Mouse (Mus musculus) thymus, adult 2 months (tissue): ENCODE measurements at regions not wholly inside any gene's neighbourhood (a gene's known extent, or its start where the extent isn't known, plus 50 kb on each side); places are given as distances from the start of the nearest gene placed in this dataset.
"Not testable (repeated sequence)": the region's sequence is repeated elsewhere in the genome, so short reads cannot be mapped to it uniquely, and the experiment has no call there.

Experiments
- DNase-seq: peaks from one replicate; pipeline ENCODE4 v3.0.0; 2021
- H3K27ac ChIP-seq: fragments of 200-500 bp; 2 replicates; pipeline ENCODE4 v1.5.1; 2012; ENCODE audit warnings: low read length, control low read depth; ENCODE audit not compliant: control insufficient read depth, insufficient read depth
- H3K27me3 ChIP-seq: fragments of 200-500 bp; 2 replicates; pipeline ENCODE4 v1.6.1; 2012; ENCODE audit warnings: mild to moderate bottlenecking, low read length, moderate library complexity, mixed read lengths; ENCODE audit not compliant: control insufficient read depth, insufficient read depth
- H3K36me3 ChIP-seq: fragments of 200-500 bp; 2 replicates; pipeline ENCODE4 v1.6.1; 2012; ENCODE audit warnings: mild to moderate bottlenecking, low read length, moderate library complexity; ENCODE audit not compliant: control insufficient read depth, insufficient read depth
- H3K4me1 ChIP-seq: fragments of 200-500 bp; replicated peaks from 2 replicates; pipeline ENCODE4 v1.6.1; 2012; ENCODE audit warnings: low read length; ENCODE audit not compliant: control insufficient read depth, insufficient read depth
- H3K4me3 ChIP-seq: fragments of 200-500 bp; 2 replicates; pipeline ENCODE4 v1.5.1; 2012; ENCODE audit warnings: mild to moderate bottlenecking, low read length, control low read depth, moderate library complexity; ENCODE audit not compliant: control insufficient read depth, insufficient read depth
- CTCF ChIP-seq: fragments of 200-500 bp; IDR thresholded peaks from 2 replicates; pipeline ENCODE4 v1.5.1; 2012; ENCODE audit warnings: mild to moderate bottlenecking, control low read depth, low read length, moderate library complexity, borderline replicate concordance; ENCODE audit not compliant: control insufficient read depth, poor library complexity, insufficient read depth; ENCODE audit errors: extremely low read depth
- POLR2A ChIP-seq: fragments of 200-500 bp; IDR thresholded peaks from 2 replicates; pipeline ENCODE4 v1.6.1; 2012; ENCODE audit warnings: mild to moderate bottlenecking, low read length, control low read depth, moderate library complexity; ENCODE audit not compliant: control insufficient read depth, poor library complexity, insufficient read depth; ENCODE audit errors: extremely low read depth
- WGBS: fragments of 180-500 bp; shearing (Covaris S2); methylation state at CpG from one replicate; pipeline ENCODE4 v1.1.7; 2018; 5-methylcytosine and 5-hydroxymethylcytosine counted together

- Histone ChIP-seq H3K27me3 (no peaks in the 10 kb centered on the region), H3K36me3 (no peaks in the 10 kb centered on the region), H3K4me1 (no peaks in the 10 kb centered on the region), H3K27ac (no peak overlapping the region), H3K4me3 (no peak overlapping the region)
- WGBS = 77% methylated on average over 3 of the region's 3 CpGs
- no peak for DNase-seq
- no peak for TF ChIP-seq POLR2A
- no peak for TF ChIP-seq CTCF
Observed at GRCm38 (mm10) chr5:77743467-77743866, 335.6 kb upstream of the Igfbp7 start.

- not testable (repeated sequence) for H3K4me3 ChIP-seq, DNase-seq, H3K4me1 ChIP-seq, H3K27me3 ChIP-seq, H3K36me3 ChIP-seq, H3K27ac ChIP-seq
- 88% methylated on average over 4 of the region's 4 CpGs for WGBS
Observed at GRCm38 (mm10) chr5:77730286-77730685, 322.4 kb upstream of the Igfbp7 start.

GRCm38 (mm10) chr5:77681592-77681991 lies 273.8 kb upstream of the Igfbp7 start:
- Histone ChIP-seq H3K27me3 (no peaks in the 10 kb centered on the region), H3K36me3 (no peaks in the 10 kb centered on the region), H3K27ac (no peak overlapping the region), H3K4me3 (no peak overlapping the region), H3K4me1 (no peaks in the 10 kb centered on the region)
- DNase-seq = no peak
- WGBS = 72% methylated on average over 3 of the region's 3 CpGs
- TF ChIP-seq POLR2A (no peak), CTCF (no peak)

- no peaks in the 10 kb centered on the region for H3K27me3 ChIP-seq
- WGBS = 93% methylated on average over 15 of the region's 15 CpGs
- H3K4me1 ChIP-seq = no peaks in the 10 kb centered on the region
- H3K27ac ChIP-seq = no peak overlapping the region
- no peaks in the 10 kb centered on the region for H3K36me3 ChIP-seq
- no peak for DNase-seq
- TF ChIP-seq POLR2A (no peak), CTCF (no peak)
- no peak overlapping the region for H3K4me3 ChIP-seq
Observed at GRCm38 (mm10) chr5:77672073-77672924, 264.5 kb upstream of the Igfbp7 start.

GRCm38 (mm10) chr5:77663096-77663495 lies 255.3 kb upstream of the Igfbp7 start:
- Histone ChIP-seq H3K36me3 (no peaks in the 10 kb centered on the region), H3K27me3 (no peaks in the 10 kb centered on the region), H3K27ac (no peak overlapping the region), H3K4me1 (no peaks in the 10 kb centered on the region), H3K4me3 (no peak overlapping the region)
- WGBS = 84% methylated on average over 3 of the region's 3 CpGs
- TF ChIP-seq CTCF (no peak), POLR2A (no peak)
- no peak for DNase-seq

- TF ChIP-seq CTCF = no peak
- no peak for TF ChIP-seq POLR2A
- H3K36me3 ChIP-seq = no peaks in the 10 kb centered on the region
- no peak overlapping the region for H3K4me3 ChIP-seq
- no peak for DNase-seq
- no peaks in the 10 kb centered on the region for H3K4me1 ChIP-seq
- H3K27me3 ChIP-seq = no peaks in the 10 kb centered on the region
- H3K27ac ChIP-seq = no peak overlapping the region
- 94% methylated on average over 6 of the region's 6 CpGs for WGBS
Observed at GRCm38 (mm10) chr5:77659016-77659415, 251.2 kb upstream of the Igfbp7 start.

GRCm38 (mm10) chr5:77644651-77645050 lies 236.8 kb upstream of the Igfbp7 start:
- no peak overlapping the region for H3K27ac ChIP-seq
- WGBS = 93% methylated on average over 5 of the region's 5 CpGs
- TF ChIP-seq CTCF (no peak), POLR2A (no peak)

More at GRCm38 (mm10) chr5:77644651-77645050, 236.8 kb upstream of the Igfbp7 start:
- no peaks in the 10 kb centered on the region for H3K36me3 ChIP-seq
- H3K27me3 ChIP-seq = no peaks in the 10 kb centered on the region
- no peaks in the 10 kb centered on the region for H3K4me1 ChIP-seq
- no peak for DNase-seq
- H3K4me3 ChIP-seq = no peak overlapping the region
